Mouse (Mus musculus) bone marrow, adult 2 months (tissue): ENCODE measurements around the gene Cyp2u1. TPM values are rescaled to one million over a fixed set of nuclear protein-coding genes. Genes with fewer than 3 reads are reported as not detected.

Experiments used
- H3K27ac ChIP-seq: fragments of 200-500 bp; 2 replicates; pipeline ENCODE4 v1.5.1; 2012; ENCODE audit warnings: low read depth, mild to moderate bottlenecking, control low read depth, inconsistent platforms, low read length; ENCODE audit not compliant: control insufficient read depth, poor library complexity, insufficient read depth
- H3K4me1 ChIP-seq: fragments of 200-500 bp; 2 replicates; pipeline ENCODE4 v1.6.1; 2011; ENCODE audit warnings: low read length; ENCODE audit not compliant: control insufficient read depth, insufficient read depth
- H3K4me3 ChIP-seq: fragments of 200-500 bp; replicated peaks from 2 replicates; pipeline ENCODE3; 2011; ENCODE audit warnings: mild to moderate bottlenecking, low read depth, low read length, control low read depth; ENCODE audit not compliant: control insufficient read depth
- CTCF ChIP-seq: fragments of 200-500 bp; IDR thresholded peaks from 2 replicates; pipeline ENCODE4 v1.5.1; 2011; ENCODE audit warnings: low read length, control low read depth; ENCODE audit not compliant: control insufficient read depth, insufficient read depth
- POLR2A ChIP-seq: fragments of 200-500 bp; IDR thresholded peaks from 2 replicates; pipeline ENCODE4 v1.6.1; 2011; ENCODE audit warnings: low read depth, mild to moderate bottlenecking, control low read depth, low read length, borderline replicate concordance; ENCODE audit not compliant: control insufficient read depth
- WGBS: fragments of 180-500 bp; shearing (Covaris S2); methylation state at CpG from one replicate; pipeline ENCODE4 v1.1.7; 2018; 5-methylcytosine and 5-hydroxymethylcytosine counted together
- polyA plus RNA-seq: library from polyadenylated mRNA; stranded (reverse); fragments of >200 nt; gene quantifications from 2 replicates; pipeline ENCODE4 v1.2.4, GENCODE M21; 2011; ENCODE audit warnings: low replicate concordance; ENCODE audit not compliant: missing spikeins, insufficient read depth, insufficient read length

Gene Cyp2u1
- polyA plus RNA-seq, 1 experiment, result 1.1 TPM

DNA sequence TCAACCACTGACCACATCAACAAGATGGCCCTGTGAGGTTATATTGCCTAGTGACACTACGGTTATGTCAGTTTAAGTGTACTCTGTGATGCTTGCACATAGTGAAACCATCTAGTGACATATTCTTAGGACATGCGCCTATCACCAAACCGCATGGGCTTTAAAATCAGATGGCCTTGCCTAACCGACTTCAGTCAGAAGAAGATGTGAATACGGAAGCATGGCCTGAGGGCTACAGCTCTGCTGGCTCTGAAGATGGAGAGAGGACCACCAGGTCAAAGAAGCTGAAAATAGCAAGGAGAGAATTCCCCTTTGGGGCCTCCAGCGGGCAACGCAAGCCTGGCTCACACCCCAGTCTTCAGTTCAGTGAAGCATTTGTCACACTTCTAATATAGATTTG lies 6.1 kb downstream of the Cyp2u1 start:
- WGBS, result 88% methylated on average over 7 of the region's 7 CpGs
- TF ChIP-seq CTCF, result no peak
- TF ChIP-seq POLR2A, result no peak
- H3K4me3 ChIP-seq, result no peak overlapping the region
- H3K27ac ChIP-seq, result no peak overlapping the region
- H3K4me1 ChIP-seq, result no peaks in the 10 kb centered on the region

DNA sequence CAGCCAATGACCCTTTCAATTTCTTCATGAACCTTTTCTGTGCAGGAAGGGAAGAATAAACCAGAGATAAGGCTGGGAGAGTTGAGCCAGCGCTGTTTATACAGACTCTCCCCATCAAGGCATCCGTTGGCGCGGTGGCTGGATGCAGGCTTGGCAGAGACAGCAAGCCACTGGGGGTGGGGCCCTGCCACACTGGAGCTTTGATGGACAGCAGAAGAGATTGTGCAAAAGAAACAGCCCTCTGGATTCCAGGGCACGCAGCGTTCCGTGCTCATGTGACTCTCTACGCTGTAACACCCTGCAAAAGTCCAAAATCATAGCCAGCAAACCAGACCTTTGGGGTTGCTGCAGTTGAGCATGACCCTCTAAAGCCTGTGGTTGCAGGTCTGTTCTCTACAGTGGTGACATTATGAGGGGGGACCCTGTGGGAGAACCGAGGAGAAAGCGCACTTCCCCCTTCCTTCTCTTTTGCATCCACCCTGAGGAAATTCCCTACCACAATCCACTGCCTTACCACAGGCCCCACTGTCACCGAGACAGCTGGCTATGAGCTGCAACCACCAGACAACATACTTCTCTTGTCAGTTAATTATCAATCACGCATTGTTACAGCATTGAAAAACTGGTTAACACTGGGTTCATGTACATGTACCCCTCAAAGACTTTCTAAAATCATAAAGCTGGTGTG lies 7.4 kb downstream of the Cyp2u1 start:
- TF ChIP-seq CTCF, result no peak
- H3K4me3 ChIP-seq, result no peak overlapping the region
- H3K27ac ChIP-seq, result no peak overlapping the region
- 37% methylated on average over 12 of the region's 12 CpGs for WGBS
- no peaks in the 10 kb centered on the region for H3K4me1 ChIP-seq

- 44% methylated on average over 3 of the region's 3 CpGs for WGBS
- Histone ChIP-seq H3K4me1 (no peaks in the 10 kb centered on the region), H3K4me3 (no peak overlapping the region), H3K27ac (no peak overlapping the region)
- TF ChIP-seq CTCF, result no peak
- no peak for TF ChIP-seq POLR2A
Measured at GRCm38 (mm10) chr3:131294503-131294902, 8.5 kb downstream of the Cyp2u1 start.

DNA sequence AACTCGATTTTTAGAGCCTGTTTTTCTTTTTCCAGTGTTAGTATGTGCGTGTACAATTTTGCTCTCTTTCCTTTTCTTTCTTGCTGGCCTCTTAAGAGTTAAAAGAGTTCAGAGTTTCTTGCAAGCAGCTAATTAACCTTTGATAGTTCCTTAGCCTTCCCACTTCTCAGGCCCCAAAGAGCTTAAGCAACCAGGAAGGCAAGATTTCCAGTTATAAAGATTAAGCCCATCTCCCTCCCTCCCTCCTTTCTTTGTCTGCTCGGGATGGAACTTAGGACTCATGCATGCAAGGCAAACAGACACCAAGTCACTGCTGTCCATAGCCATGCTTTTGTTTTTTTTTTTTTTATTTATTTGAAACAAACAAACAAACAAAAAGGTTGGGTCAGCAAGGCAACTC lies 10.1 kb downstream of the Cyp2u1 start:
- Histone ChIP-seq H3K4me1 (no peaks in the 10 kb centered on the region), H3K4me3 (no peak overlapping the region), H3K27ac (no peak overlapping the region)
- TF ChIP-seq CTCF, result no peak
- no peak for TF ChIP-seq POLR2A
- WGBS, result 72% methylated on average over 3 of the region's 3 CpGs

GRCm38 (mm10) chr3:131292349-131292748 lies 10.7 kb downstream of the Cyp2u1 start:
- no peak overlapping the region for H3K4me3 ChIP-seq
- no peaks in the 10 kb centered on the region for H3K4me1 ChIP-seq
- WGBS, result 66% methylated on average over 2 of the region's 2 CpGs
- no peak overlapping the region for H3K27ac ChIP-seq
- no peak for TF ChIP-seq POLR2A
- TF ChIP-seq CTCF, result no peak

GRCm38 (mm10) chr3:131291890-131292289 lies 11.1 kb downstream of the Cyp2u1 start:
- no peak overlapping the region for H3K27ac ChIP-seq
- 71% methylated on average over 4 of the region's 4 CpGs for WGBS
- TF ChIP-seq CTCF, result no peak
- no peak for TF ChIP-seq POLR2A
- no peaks in the 10 kb centered on the region for H3K4me1 ChIP-seq
- H3K4me3 ChIP-seq, result no peak overlapping the region

DNA sequence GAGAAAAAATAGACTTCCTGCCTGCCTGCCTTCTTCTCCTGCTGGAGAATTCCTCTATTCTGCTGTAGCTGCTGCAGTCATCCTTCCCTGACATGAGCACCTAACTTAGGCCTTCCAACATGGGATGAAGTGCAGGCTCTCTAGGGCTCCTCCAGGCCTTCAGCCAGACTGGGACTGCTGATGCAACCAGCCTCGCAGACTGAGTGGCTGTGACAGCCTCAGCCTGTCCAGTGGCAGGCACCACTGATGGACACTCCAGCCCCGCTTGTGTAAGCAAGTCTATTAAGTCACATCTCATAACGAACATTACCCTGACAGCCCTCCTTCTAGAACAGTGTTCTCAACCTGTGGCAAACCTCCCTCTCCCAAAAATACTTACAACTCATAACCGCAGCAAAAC lies 28.9 kb downstream of the Cyp2u1 start:
- TF ChIP-seq CTCF (no peak), POLR2A (no peak)
- no peak overlapping the region for H3K27ac ChIP-seq
- 84% methylated on average over 4 of the region's 4 CpGs for WGBS
- H3K4me3 ChIP-seq, result no peak overlapping the region
- H3K4me1 ChIP-seq, result peaks cover 2% of the 10 kb centered on the region; the same call in 1 of the 2 replicates

GRCm38 (mm10) chr3:131272374-131273100 lies 30.5 kb downstream of the Cyp2u1 start:
- Histone ChIP-seq H3K27ac (no peak overlapping the region), H3K4me3 (peak overlapping the region; percentile 92), H3K4me1 (peaks cover 2% of the 10 kb centered on the region; the same call in 1 of the 2 replicates)
- 19% methylated on average over 10 of the region's 10 CpGs for WGBS
- TF ChIP-seq CTCF, result no peak
- TF ChIP-seq POLR2A, result no peak
